Comparison of ENCODE assay signal across 26 mouse cellular contexts in the genomic region with DNA sequence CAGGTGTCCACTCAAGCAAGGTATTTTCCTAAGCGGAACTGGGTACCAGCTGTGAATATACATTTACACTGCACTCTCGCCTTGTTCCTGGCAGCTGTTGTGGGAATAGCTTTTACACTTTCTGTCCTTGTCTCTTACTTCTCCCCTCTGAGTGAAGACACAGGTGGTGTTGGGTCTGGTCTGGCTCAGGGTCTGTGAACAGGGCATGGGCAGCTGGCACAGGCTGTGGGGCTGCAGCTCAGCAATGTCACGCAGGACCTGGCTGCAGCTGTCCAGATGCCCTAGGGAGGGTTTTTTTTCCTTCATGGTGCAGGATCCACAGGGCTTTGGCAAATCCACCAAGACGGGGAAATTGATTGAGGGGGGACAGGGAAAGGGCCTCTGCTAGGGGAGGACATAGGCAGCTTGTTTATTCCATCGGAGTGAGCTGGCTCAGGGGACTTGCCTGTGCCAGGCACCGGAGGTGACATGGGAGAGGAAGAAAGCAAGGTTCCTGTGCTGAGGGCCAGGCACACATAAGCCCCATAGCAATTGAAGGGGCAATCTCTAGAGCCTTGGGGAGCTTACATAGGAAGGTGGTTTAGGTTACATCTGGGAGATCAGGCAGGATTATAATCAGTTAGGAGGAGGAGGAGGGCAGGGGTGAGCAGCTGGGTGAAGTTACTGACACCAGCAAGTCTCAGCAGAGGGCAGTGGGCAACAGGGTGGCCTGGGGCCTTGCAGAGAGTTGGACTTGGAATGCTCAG.
DNase-seq lines count a peak whose midpoint lies in the region; ATAC-seq lines count a peak whose summit lies in the region.
"Had no signal": no experiment of that assay in that cellular context is flagged by ENCODE, and none has a peak within 500 bp of the region (broad histone marks: within the 10 kb centered on the region; RNA-seq: fewer than 3 reads in every experiment).

No protein-coding gene starts in this region.

- H3K4me3 ChIP-seq in embryonic facial prominence, embryonic 11.5 days (ENCODE audit: low read depth, low read length), result no peak overlapping the region
- H3K4me3 ChIP-seq in embryonic facial prominence, embryonic 10.5 days, result no peak overlapping the region
- no peak overlapping the region for H3K4me3 ChIP-seq in midbrain, embryonic 10.5 days
- no peak overlapping the region for H3K4me3 ChIP-seq in midbrain, embryonic 13.5 days (replicated peaks)
- H3K4me3 ChIP-seq in limb, embryonic 13.5 days, result no peak overlapping the region
- no peak overlapping the region for H3K4me3 ChIP-seq in hindbrain, embryonic 10.5 days
- H3K4me3 ChIP-seq: erythroblast, embryonic 14.5 days; forebrain, embryonic 12.5 days; heart, embryonic 13.5 days; neural tube, embryonic 12.5 days had no signal

- no peaks in the 10 kb centered on the region; the same call in none of the 2 replicates for H3K36me3 ChIP-seq in embryonic facial prominence, embryonic 11.5 days (replicated peaks; ENCODE audit: control insufficient read depth, insufficient read depth, low read depth, low read length)
- H3K36me3 ChIP-seq in embryonic facial prominence, embryonic 10.5 days (replicated peaks), result peaks cover 88% of the 10 kb centered on the region
- H3K36me3 ChIP-seq in midbrain, embryonic 10.5 days, result peaks cover 87% of the 10 kb centered on the region
- H3K36me3 ChIP-seq in midbrain, embryonic 13.5 days, result peaks cover 40% of the 10 kb centered on the region
- peaks cover 27% of the 10 kb centered on the region for H3K36me3 ChIP-seq in limb, embryonic 13.5 days
- H3K36me3 ChIP-seq in hindbrain, embryonic 10.5 days, result peaks cover 85% of the 10 kb centered on the region

- WGBS in embryonic facial prominence, embryonic 11.5 days, result 72% methylated on average over 6 of the region's 6 CpGs
- 77% methylated on average over 6 of the region's 6 CpGs for WGBS in embryonic facial prominence, embryonic 10.5 days
- 87% methylated on average over 6 of the region's 6 CpGs for WGBS in midbrain, embryonic 10.5 days
- WGBS in midbrain, embryonic 13.5 days, result 84% methylated on average over 6 of the region's 6 CpGs
- 56% methylated on average over 6 of the region's 6 CpGs for WGBS in limb, embryonic 13.5 days
- WGBS in hindbrain, embryonic 10.5 days, result 84% methylated on average over 6 of the region's 6 CpGs

- H3K4me1 ChIP-seq in embryonic facial prominence, embryonic 11.5 days (ENCODE audit: control insufficient read depth, insufficient read depth, low read length), result no peaks in the 10 kb centered on the region
- peaks cover 16% of the 10 kb centered on the region for H3K4me1 ChIP-seq in embryonic facial prominence, embryonic 10.5 days
- peaks cover 5% of the 10 kb centered on the region; the same call in 1 of the 2 replicates for H3K4me1 ChIP-seq in midbrain, embryonic 10.5 days
- H3K4me1 ChIP-seq in midbrain, embryonic 13.5 days (replicated peaks), result 0 out of 2 replicates have a peak, but pooled peaks cover 3% of the 10 kb centered on the region
- H3K4me1 ChIP-seq in limb, embryonic 13.5 days, result peaks cover 11% of the 10 kb centered on the region
- 0 out of 2 replicates have a peak, but pooled peaks cover 8% of the 10 kb centered on the region for H3K4me1 ChIP-seq in hindbrain, embryonic 10.5 days (replicated peaks)
- H3K4me1 ChIP-seq: forebrain, embryonic 12.5 days; neural tube, embryonic 12.5 days had no signal

- H3K9me3 ChIP-seq in embryonic facial prominence, embryonic 11.5 days (replicated peaks; ENCODE audit: control insufficient read depth, low read length), result no peaks in the 10 kb centered on the region
- H3K9me3 ChIP-seq in embryonic facial prominence, embryonic 10.5 days, result peaks cover 31% of the 10 kb centered on the region
- H3K9me3 ChIP-seq in midbrain, embryonic 10.5 days (replicated peaks), result peaks cover 46% of the 10 kb centered on the region
- peaks cover 10% of the 10 kb centered on the region for H3K9me3 ChIP-seq in midbrain, embryonic 13.5 days
- H3K9me3 ChIP-seq in limb, embryonic 13.5 days, result peaks cover 28% of the 10 kb centered on the region
- H3K9me3 ChIP-seq in hindbrain, embryonic 10.5 days, result peaks cover 44% of the 10 kb centered on the region

- ATAC-seq in embryonic facial prominence, embryonic 11.5 days (replicated peaks; ENCODE audit: insufficient number of reproducible peaks, low FRiP score, low TSS enrichment, low read depth), result 0 out of 2 replicates have a peak, but pooled peaks have one; percentile 56
- no peak for ATAC-seq in midbrain, embryonic 13.5 days
- peak; percentile 90 for ATAC-seq in limb, embryonic 13.5 days (ENCODE audit: low FRiP score, low read depth)
- ATAC-seq: inflammation-experienced regulatory T-cells, adult 6 months had no signal

- no peak overlapping the region for H3K9ac ChIP-seq in embryonic facial prominence, embryonic 11.5 days (replicated peaks; ENCODE audit: low read length)
- H3K9ac ChIP-seq in midbrain, embryonic 13.5 days (replicated peaks), result no peak overlapping the region
- H3K9ac ChIP-seq in limb, embryonic 13.5 days, result no peak overlapping the region
- H3K9ac ChIP-seq: forebrain, embryonic 12.5 days; heart, embryonic 13.5 days; hindbrain, embryonic 14.5 days; neural tube, embryonic 12.5 days had no signal

- H3K27me3 ChIP-seq in embryonic facial prominence, embryonic 11.5 days (ENCODE audit: control insufficient read depth, insufficient read depth, low read length), result no peaks in the 10 kb centered on the region
- H3K27me3 ChIP-seq in embryonic facial prominence, embryonic 10.5 days (replicated peaks; ENCODE audit: low read depth, poor library complexity, severe bottlenecking), result no peaks in the 10 kb centered on the region
- no peaks in the 10 kb centered on the region for H3K27me3 ChIP-seq in midbrain, embryonic 10.5 days (ENCODE audit: low read depth, poor library complexity, severe bottlenecking)
- no peaks in the 10 kb centered on the region for H3K27me3 ChIP-seq in midbrain, embryonic 13.5 days
- H3K27me3 ChIP-seq in limb, embryonic 13.5 days, result no peaks in the 10 kb centered on the region
- no peaks in the 10 kb centered on the region for H3K27me3 ChIP-seq in hindbrain, embryonic 10.5 days (ENCODE audit: insufficient read depth, poor library complexity, severe bottlenecking)
- H3K27me3 ChIP-seq: forebrain, embryonic 12.5 days; heart, embryonic 13.5 days; neural tube, embryonic 12.5 days had no signal

- H3K4me2 ChIP-seq in embryonic facial prominence, embryonic 11.5 days (ENCODE audit: low read depth, low read length), result no peak overlapping the region
- no peak overlapping the region for H3K4me2 ChIP-seq in midbrain, embryonic 13.5 days (replicated peaks)
- no peak overlapping the region for H3K4me2 ChIP-seq in limb, embryonic 13.5 days (replicated peaks)
- H3K4me2 ChIP-seq: forebrain, embryonic 12.5 days; heart, embryonic 13.5 days; hindbrain, embryonic 14.5 days; neural tube, embryonic 12.5 days had no signal

- no peak for DNase-seq in embryonic facial prominence, embryonic 11.5 days (ENCODE audit: low spot score)
- DNase-seq in embryonic facial prominence, embryonic 10.5 days (ENCODE audit: low spot score), result no peak
- DNase-seq in midbrain, embryonic 10.5 days (ENCODE audit: low spot score), result peak; percentile 6
- no peak for DNase-seq in kidney, adult 9 months
- no peak for DNase-seq in hindbrain, embryonic 10.5 days (ENCODE audit: low spot score)
- DNase-seq: adrenal gland, postnatal 14 days; cerebellum, adult 8-10 months; cerebellum, postnatal 36 days; gastrocnemius, postnatal 10 days; kidney, adult 18-20 months; layer of hippocampus, adult 9-11 months; left cerebral cortex, postnatal 4 days; lung, adult 18-20 months; lung, postnatal 14 days; midbrain, embryonic 14.5 days; thymus, adult 18-20 months; thymus, postnatal 36 days had no signal

- H3K27ac ChIP-seq in embryonic facial prominence, embryonic 11.5 days (replicated peaks; ENCODE audit: low read depth, low read length), result no peak overlapping the region; the same call in 1 of the 2 replicates
- H3K27ac ChIP-seq in embryonic facial prominence, embryonic 10.5 days (replicated peaks), result no peak overlapping the region
- H3K27ac ChIP-seq in midbrain, embryonic 10.5 days (replicated peaks), result no peak overlapping the region
- H3K27ac ChIP-seq in midbrain, embryonic 13.5 days, result no peak overlapping the region
- H3K27ac ChIP-seq in limb, embryonic 13.5 days, result peak overlapping the region; percentile 53; the same call in 1 of the 2 replicates
- no peak overlapping the region for H3K27ac ChIP-seq in hindbrain, embryonic 10.5 days
- H3K27ac ChIP-seq: forebrain, embryonic 12.5 days; heart, embryonic 13.5 days; hindbrain, embryonic 14.5 days; kidney, postnatal 0 days; neural tube, embryonic 12.5 days had no signal
